In genomic region chr8:94990598-94991453, GRCm38 (mm10) we compare ENCODE assay signal across 11 mouse cellular contexts. TPM values are rescaled to one million over a fixed set of nuclear protein-coding genes. Genes with fewer than 3 reads are reported as not detected.
DNase-seq lines count a peak whose midpoint lies in the region; ATAC-seq and TF ChIP-seq lines count a peak whose summit lies in the region.
"Had no signal": no experiment of that assay in that cellular context is flagged by ENCODE, and none has a peak within 500 bp of the region (broad histone marks: within the 10 kb centered on the region; RNA-seq: fewer than 3 reads in every experiment).

No protein-coding gene starts in this region.

- no peak for TF ChIP-seq CTCF in intestine, postnatal 0 days (IDR thresholded peaks at IDR 0.05; ENCODE audit: low read depth)

- H3K4me1 ChIP-seq in forebrain, embryonic 12.5 days: peaks cover 45% of the 10 kb centered on the region
- H3K4me1 ChIP-seq in forebrain, embryonic 11.5 days (replicated peaks; ENCODE audit: control insufficient read depth, insufficient read depth, low read length): peaks cover 26% of the 10 kb centered on the region
- peaks cover 97% of the 10 kb centered on the region for H3K4me1 ChIP-seq in megakaryocyte, embryonic 14.5 days
- H3K4me1 ChIP-seq in intestine, postnatal 0 days (replicated peaks; ENCODE audit: control insufficient read depth, insufficient read depth, low read length): peaks cover 8% of the 10 kb centered on the region

- intact Hi-C loops in heart, postnatal 25 days (cut with DNase I): no loop called here

- H3K4me3 ChIP-seq in forebrain, embryonic 12.5 days (replicated peaks): no peak overlapping the region
- no peak overlapping the region for H3K4me3 ChIP-seq in forebrain, embryonic 11.5 days (ENCODE audit: low read depth, low read length)
- peak overlapping the region; percentile 93 for H3K4me3 ChIP-seq in megakaryocyte, embryonic 14.5 days (replicated peaks)
- H3K4me3 ChIP-seq in intestine, postnatal 0 days (ENCODE audit: low read depth, low read length): no peak overlapping the region

- 79% methylated on average over 11 of the region's 11 CpGs for WGBS in forebrain, embryonic 12.5 days
- 75% methylated on average over 11 of the region's 11 CpGs for WGBS in forebrain, embryonic 11.5 days
- WGBS in intestine, postnatal 0 days: 51% methylated on average over 11 of the region's 11 CpGs

- H3K9ac ChIP-seq in forebrain, embryonic 12.5 days: no peak overlapping the region
- H3K9ac ChIP-seq in forebrain, embryonic 11.5 days (ENCODE audit: low read length): no peak overlapping the region
- no peak overlapping the region for H3K9ac ChIP-seq in intestine, postnatal 0 days (ENCODE audit: low read depth, low read length)

- no peak for DNase-seq in forebrain, embryonic 11.5 days (ENCODE audit: low spot score)
- DNase-seq in thymus, postnatal 14 days: peak; percentile 74
- DNase-seq in frontal cortex, postnatal 36 days (ENCODE audit: low spot score in 2 of 2): no peak
- DNase-seq in heart, postnatal 25 days (ENCODE audit: low spot score): no peak
- DNase-seq: cerebellum, adult 11 months; right cerebral cortex, postnatal 14 days had no signal

- ATAC-seq in forebrain, embryonic 12.5 days (ENCODE audit: low FRiP score): no peak
- no peak for ATAC-seq in forebrain, embryonic 11.5 days (replicated peaks; ENCODE audit: low FRiP score)
- no peak for ATAC-seq in megakaryocyte, adult 5-6 weeks (ENCODE audit: poor library complexity, severe bottlenecking)
- ATAC-seq in intestine, postnatal 0 days: 0 out of 2 replicates have a peak, but pooled peaks have one; percentile 8

- no peaks in the 10 kb centered on the region for H3K36me3 ChIP-seq in forebrain, embryonic 12.5 days (replicated peaks)
- H3K36me3 ChIP-seq in forebrain, embryonic 11.5 days (ENCODE audit: control insufficient read depth, insufficient read depth, low read length): no peaks in the 10 kb centered on the region
- H3K36me3 ChIP-seq in megakaryocyte, embryonic 14.5 days (replicated peaks; ENCODE audit: low read length): peaks cover 100% of the 10 kb centered on the region
- no peaks in the 10 kb centered on the region for H3K36me3 ChIP-seq in intestine, postnatal 0 days (ENCODE audit: control insufficient read depth, insufficient read depth)

- H3K9me3 ChIP-seq in forebrain, embryonic 12.5 days: no peaks in the 10 kb centered on the region
- H3K9me3 ChIP-seq in forebrain, embryonic 11.5 days (ENCODE audit: control insufficient read depth, low read length): no peaks in the 10 kb centered on the region
- no peaks in the 10 kb centered on the region for H3K9me3 ChIP-seq in megakaryocyte, embryonic 14.5 days
- no peaks in the 10 kb centered on the region for H3K9me3 ChIP-seq in intestine, postnatal 0 days (ENCODE audit: control insufficient read depth)

- H3K27ac ChIP-seq in forebrain, embryonic 12.5 days: 0 out of 2 replicates have a peak overlapping the region, but pooled peaks have one; percentile 98
- H3K27ac ChIP-seq in forebrain, embryonic 11.5 days (ENCODE audit: low read depth, low read length): no peak overlapping the region
- H3K27ac ChIP-seq in intestine, postnatal 0 days (ENCODE audit: low read depth, low read length): peak overlapping the region; percentile 65
- H3K27ac ChIP-seq: macrophage had no signal

- no peaks in the 10 kb centered on the region for H3K27me3 ChIP-seq in forebrain, embryonic 12.5 days
- H3K27me3 ChIP-seq in forebrain, embryonic 11.5 days (ENCODE audit: control insufficient read depth, insufficient read depth, low read length): no peaks in the 10 kb centered on the region
- H3K27me3 ChIP-seq in megakaryocyte, embryonic 14.5 days (replicated peaks): no peaks in the 10 kb centered on the region
- no peaks in the 10 kb centered on the region for H3K27me3 ChIP-seq in intestine, postnatal 0 days (replicated peaks; ENCODE audit: control insufficient read depth, insufficient read depth, low read length)

- H3K4me2 ChIP-seq in forebrain, embryonic 12.5 days: no peak overlapping the region
- H3K4me2 ChIP-seq in forebrain, embryonic 11.5 days (ENCODE audit: low read depth, low read length, severe bottlenecking): no peak overlapping the region
- H3K4me2 ChIP-seq in intestine, postnatal 0 days (replicated peaks; ENCODE audit: low read depth): no peak overlapping the region

RNA-seq across cellular contexts. Expression of gene Adgrg1, which starts 16.3 kb away (rescaled TPM):
- 180 and 222 TPM in 2 replicates for polyA plus RNA-seq in forebrain, embryonic 12.5 days (2016; fragmentation: Nextera tagmentation; extraction: Ambion mirVana)
- polyA plus RNA-seq in forebrain, embryonic 11.5 days (2014; fragmentation: Nextera tagmentation; extraction: Ambion mirVana): 177 and 184 TPM in 2 replicates
- 388 and 1,147 TPM in 2 replicates for polyA plus RNA-seq in megakaryocyte, embryonic 14.5 days (2012; ENCODE audit: insufficient read depth, low replicate concordance)
- 7.3 and 7.8 TPM in 2 replicates for total RNA-seq in megakaryocyte, adult 5-6 weeks (2015)
- total RNA-seq in megakaryocyte, adult 5-6 weeks (2017): 2.8 and 14.0 TPM in 2 replicates
- 22.3 and 22.7 TPM in 2 replicates for polyA plus RNA-seq in intestine, postnatal 0 days (2015; fragmentation: Nextera tagmentation; extraction: Ambion mirVana)
- 10 to 100 TPM; 38.6 to 48.7 TPM for total RNA-seq in heart, postnatal 25 days (2021)

RNA-seq across cellular contexts. Expression of gene Adgrg3, which starts 26.7 kb away (rescaled TPM):
- 1.7 and 2.4 TPM in 2 replicates for polyA plus RNA-seq in forebrain, embryonic 12.5 days (2016; fragmentation: Nextera tagmentation; extraction: Ambion mirVana)
- 2.9 and 3.2 TPM in 2 replicates for polyA plus RNA-seq in forebrain, embryonic 11.5 days (2014; fragmentation: Nextera tagmentation; extraction: Ambion mirVana)
- polyA plus RNA-seq in megakaryocyte, embryonic 14.5 days (2012; ENCODE audit: insufficient read depth, low replicate concordance): 111 and 126 TPM in 2 replicates
- 15.5 and 21.6 TPM in 2 replicates for total RNA-seq in megakaryocyte, adult 5-6 weeks (2015)
- 28.8 and 38.7 TPM in 2 replicates for total RNA-seq in megakaryocyte, adult 5-6 weeks (2017)
- 4.2 and 4.7 TPM in 2 replicates for polyA plus RNA-seq in intestine, postnatal 0 days (2015; fragmentation: Nextera tagmentation; extraction: Ambion mirVana)
- 1 to 10 TPM in 1 of 2 experiments, under 1 TPM in 1; 0.70 to 1.3 TPM for total RNA-seq in heart, postnatal 25 days (2021)

Comparison
In these comparisons a context has a peak if more than half of its experiments do, and no peak if none do; other contexts are left out.
1. RNA of gene Adgrg3, which starts 26.7 kb away (polyA plus RNA-seq): 111 to 126 TPM in megakaryocyte, embryonic 14.5 days; 4.2 to 4.7 TPM in intestine, postnatal 0 days, 2.9 to 3.2 TPM in forebrain, embryonic 11.5 days and 1.7 to 2.4 TPM in forebrain, embryonic 12.5 days; every median in the first group is over 10 times any median in the second.